Mouse (Mus musculus) hindbrain, embryonic 13.5 days (tissue): ENCODE measurements around the gene Ric8b. TPM values are rescaled to one million over a fixed set of nuclear protein-coding genes. Genes with fewer than 3 reads are reported as not detected.

Source experiments
- ATAC-seq: fragments of 200-750 bp; cut with Nextera tagmentation; 2 replicates; pipeline ENCODE4 v1.8.0; 2017; ENCODE audit warnings: moderate TSS enrichment; ENCODE audit not compliant: low FRiP score
- H3K27ac ChIP-seq: fragments of 300-500 bp; sonication (generic); 2 replicates; pipeline ENCODE4 v1.5.1; 2015; ENCODE audit warnings: inconsistent platforms, mild to moderate bottlenecking, moderate library complexity
- H3K27me3 ChIP-seq: fragments of 300-500 bp; sonication (generic); 2 replicates; pipeline ENCODE4 v1.6.1; 2015; ENCODE audit warnings: mild to moderate bottlenecking, inconsistent platforms
- H3K36me3 ChIP-seq: fragments of 300-500 bp; sonication (generic); 2 replicates; pipeline ENCODE4 v1.6.1; 2015; ENCODE audit warnings: mild to moderate bottlenecking, inconsistent platforms
- H3K4me1 ChIP-seq: fragments of 300-500 bp; sonication (generic); replicated peaks from 2 replicates; pipeline ENCODE4 v1.6.1; 2015; ENCODE audit warnings: inconsistent platforms
- H3K4me2 ChIP-seq: fragments of 300-500 bp; sonication (generic); 2 replicates; pipeline ENCODE4 v1.6.1; 2015; ENCODE audit warnings: inconsistent platforms, mild to moderate bottlenecking, moderate library complexity
- H3K4me3 ChIP-seq: fragments of 300-500 bp; sonication (generic); 2 replicates; pipeline ENCODE4 v1.5.1; 2015; ENCODE audit warnings: mild to moderate bottlenecking, inconsistent platforms
- H3K9ac ChIP-seq: fragments of 300-500 bp; sonication (generic); 2 replicates; pipeline ENCODE4 v1.6.1; 2015; ENCODE audit warnings: mild to moderate bottlenecking, inconsistent platforms
- H3K9me3 ChIP-seq: fragments of 300-500 bp; sonication (generic); 2 replicates; pipeline ENCODE4 v1.6.1; 2016; ENCODE audit warnings: inconsistent platforms
- WGBS: fragments of 180-500 bp; shearing (Covaris S2); methylation state at CpG from one replicate; pipeline ENCODE4 v1.1.7; 2015; 5-methylcytosine and 5-hydroxymethylcytosine counted together
- polyA plus RNA-seq: library from polyadenylated mRNA; unstranded; fragments of >200 nt; fragmentation: Nextera tagmentation; extraction: Ambion mirVana; gene quantifications from 2 replicates; pipeline ENCODE4 v1.2.1, GENCODE M21; 2015

Ric8b gene
- polyA plus RNA-seq, 1 experiment from 2014 or later = 49.6 TPM

GRCm38 (mm10) chr10:84945692-84946091 is 28.3 kb downstream of the Ric8b start:
- Histone ChIP-seq H3K27ac (no peak overlapping the region), H3K36me3 (peaks cover 29% of the 10 kb centered on the region), H3K4me3 (no peak overlapping the region), H3K9me3 (no peaks in the 10 kb centered on the region), H3K9ac (no peak overlapping the region), H3K27me3 (no peaks in the 10 kb centered on the region), H3K4me2 (no peak overlapping the region), H3K4me1 (0 out of 2 replicates have a peak, but pooled peaks cover 12% of the 10 kb centered on the region)
- 94% methylated on average over 3 of the region's 3 CpGs for WGBS
- no peak for ATAC-seq

DNA sequence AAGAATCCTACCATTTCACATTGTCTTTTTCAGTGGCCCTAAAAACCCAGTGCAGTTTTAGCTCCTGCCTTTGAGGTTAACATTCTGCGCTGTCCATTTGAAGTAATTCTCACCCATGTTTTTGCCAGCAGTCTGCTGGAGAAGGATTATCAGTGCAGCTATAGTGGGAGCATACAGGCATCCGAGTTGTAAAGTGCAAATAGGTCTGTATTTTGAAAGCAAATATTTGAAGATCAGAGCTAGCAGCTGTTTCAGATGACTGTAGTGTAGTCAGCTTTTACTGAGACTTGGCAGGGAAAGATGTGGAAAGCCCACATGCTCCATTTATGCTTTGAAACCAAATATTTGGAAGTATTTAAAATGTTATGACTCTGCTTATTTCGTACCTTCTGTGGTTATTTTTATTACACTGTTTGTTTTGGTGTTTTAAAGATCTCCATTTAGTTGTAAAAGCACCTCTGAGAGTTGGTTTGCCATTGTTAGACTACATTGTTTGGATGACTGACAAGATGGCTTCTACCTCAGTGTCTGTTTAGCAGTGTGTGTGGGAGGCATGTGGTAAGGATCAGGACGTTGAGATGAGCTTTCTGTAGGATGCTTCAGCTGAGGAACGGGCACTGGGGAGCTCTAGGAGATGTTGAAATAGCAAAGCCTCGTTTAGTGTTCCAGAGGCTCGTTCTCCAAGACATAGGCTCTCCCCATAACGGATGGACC is 31.7 kb downstream of the Ric8b start:
- H3K4me1 ChIP-seq = 0 out of 2 replicates have a peak, but pooled peaks cover 12% of the 10 kb centered on the region
- no peak overlapping the region for H3K9ac ChIP-seq
- no peak overlapping the region for H3K4me2 ChIP-seq
- no peaks in the 10 kb centered on the region for H3K9me3 ChIP-seq
- no peak for ATAC-seq
- H3K36me3 ChIP-seq = peaks cover 41% of the 10 kb centered on the region
- no peak overlapping the region for H3K4me3 ChIP-seq
- H3K27me3 ChIP-seq = no peaks in the 10 kb centered on the region
- WGBS = 77% methylated on average over 8 of the region's 8 CpGs
- no peak overlapping the region for H3K27ac ChIP-seq

DNA sequence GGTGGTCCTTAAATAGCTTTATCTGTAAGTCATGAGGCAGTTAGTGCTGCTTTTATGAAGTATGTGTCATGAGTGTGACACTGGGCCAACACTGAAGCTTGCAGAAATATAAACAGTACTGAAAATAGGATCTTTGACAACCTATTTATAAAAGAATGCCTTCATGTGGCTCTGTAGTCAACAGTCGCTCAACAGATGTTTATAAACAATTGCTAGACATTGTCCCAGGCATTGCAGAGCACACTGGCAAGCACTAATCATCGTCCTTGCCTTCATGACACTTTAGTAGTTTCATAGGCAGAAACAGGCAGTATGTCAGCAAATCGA is 32.2 kb downstream of the Ric8b start:
- no peak overlapping the region for H3K4me2 ChIP-seq
- ATAC-seq = no peak
- whole genome bisulfite sequencing = 84% methylated on average over 3 of the region's 3 CpGs

DNA sequence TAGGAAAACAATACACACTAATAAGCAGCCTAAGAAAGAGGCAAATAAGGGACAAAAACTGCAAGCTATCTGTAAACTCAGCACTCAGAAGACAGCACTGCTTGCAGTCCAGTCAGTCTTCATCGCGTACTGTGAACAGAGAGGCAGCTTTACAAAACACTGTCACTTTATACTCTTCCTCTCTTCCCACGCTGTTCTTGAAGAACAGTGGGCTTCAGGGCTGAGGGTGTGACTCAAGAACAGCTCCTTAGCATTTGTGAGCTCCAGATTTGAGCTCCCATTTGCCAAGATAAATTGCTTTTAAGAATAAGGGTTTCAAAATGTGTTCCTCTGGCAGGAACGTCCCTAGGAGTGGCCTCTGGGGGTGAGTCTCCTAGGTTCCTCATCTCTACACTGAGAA is 33.0 kb downstream of the Ric8b start:
- Histone ChIP-seq H3K4me2 (no peak overlapping the region), H3K27ac (no peak overlapping the region), H3K9me3 (no peaks in the 10 kb centered on the region), H3K4me3 (no peak overlapping the region), H3K27me3 (no peaks in the 10 kb centered on the region), H3K4me1 (0 out of 2 replicates have a peak, but pooled peaks cover 12% of the 10 kb centered on the region), H3K9ac (no peak overlapping the region), H3K36me3 (peaks cover 41% of the 10 kb centered on the region)
- no peak for ATAC-seq
- 72% methylated on average over 4 of the region's 4 CpGs for WGBS

More for the DNA sequence above, 32.2 kb downstream of the Ric8b start:
- no peaks in the 10 kb centered on the region for H3K9me3 ChIP-seq
- H3K9ac ChIP-seq = no peak overlapping the region
- no peak overlapping the region for H3K4me3 ChIP-seq
- no peaks in the 10 kb centered on the region for H3K27me3 ChIP-seq
- H3K36me3 ChIP-seq = peaks cover 41% of the 10 kb centered on the region
- no peak overlapping the region for H3K27ac ChIP-seq
- H3K4me1 ChIP-seq = 0 out of 2 replicates have a peak, but pooled peaks cover 12% of the 10 kb centered on the region

DNA sequence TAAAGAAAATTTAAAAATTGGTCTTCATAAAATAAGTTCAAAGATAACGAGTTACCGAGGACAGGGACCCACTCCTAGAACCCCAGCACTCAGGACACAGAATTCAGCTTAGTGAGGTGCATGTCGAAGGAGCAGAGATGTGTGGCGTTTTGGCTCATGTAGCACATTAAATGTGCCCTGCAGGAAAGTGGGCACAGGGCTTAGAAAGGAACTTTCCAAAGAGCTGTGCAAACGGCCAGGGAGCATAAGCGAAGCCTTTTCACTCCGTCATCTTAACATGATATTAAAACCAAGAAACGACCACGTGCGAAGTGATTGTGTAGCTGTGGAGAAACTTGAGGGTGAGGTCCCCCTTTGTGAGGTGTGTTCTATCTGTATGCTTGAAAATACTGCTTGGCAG is 36.8 kb downstream of the Ric8b start:
- no peaks in the 10 kb centered on the region for H3K9me3 ChIP-seq
- 95% methylated on average over 10 of the region's 10 CpGs for WGBS
- H3K36me3 ChIP-seq = peaks cover 26% of the 10 kb centered on the region
- peaks cover 15% of the 10 kb centered on the region; the same call in 1 of the 2 replicates for H3K4me1 ChIP-seq
- H3K27me3 ChIP-seq = no peaks in the 10 kb centered on the region
- no peak overlapping the region for H3K4me3 ChIP-seq
- no peak overlapping the region for H3K4me2 ChIP-seq
- H3K9ac ChIP-seq = no peak overlapping the region
- H3K27ac ChIP-seq = no peak overlapping the region
- no peak for ATAC-seq

- H3K9me3 ChIP-seq = no peaks in the 10 kb centered on the region
- H3K36me3 ChIP-seq = peaks cover 20% of the 10 kb centered on the region
- no peaks in the 10 kb centered on the region for H3K27me3 ChIP-seq
- H3K4me2 ChIP-seq = no peak overlapping the region
- 83% methylated on average over 4 of the region's 4 CpGs for WGBS
- H3K9ac ChIP-seq = no peak overlapping the region
- no peak overlapping the region for H3K4me3 ChIP-seq
- H3K4me1 ChIP-seq = peaks cover 5% of the 10 kb centered on the region; the same call in 1 of the 2 replicates
- ATAC-seq = no peak
- H3K27ac ChIP-seq = no peak overlapping the region
Observed at GRCm38 (mm10) chr10:84956173-84956572, 38.8 kb downstream of the Ric8b start.

DNA sequence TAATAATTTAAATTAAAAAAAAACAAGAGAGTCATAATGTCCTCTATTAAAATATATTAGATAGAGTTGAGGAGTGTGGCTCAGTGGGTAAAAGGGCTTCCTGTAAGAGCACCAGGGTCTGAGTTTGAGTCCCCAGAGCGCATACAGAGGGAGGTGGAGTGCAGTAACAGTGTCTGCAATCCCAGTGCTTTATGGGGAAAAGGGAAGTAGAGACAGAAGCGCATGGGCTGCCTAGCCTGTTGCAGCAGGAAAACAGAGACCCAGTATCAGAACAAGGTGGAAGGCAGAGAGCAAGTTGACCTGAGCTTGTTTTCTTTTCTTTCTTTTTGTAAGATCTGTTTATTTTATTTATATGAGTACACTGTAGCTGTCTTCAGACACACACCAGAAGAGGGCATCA is 41.2 kb downstream of the Ric8b start:
- Histone ChIP-seq H3K36me3 (peaks cover 15% of the 10 kb centered on the region), H3K4me1 (peaks cover 12% of the 10 kb centered on the region), H3K4me3 (no peak overlapping the region), H3K27ac (no peak overlapping the region), H3K4me2 (no peak overlapping the region), H3K27me3 (no peaks in the 10 kb centered on the region), H3K9me3 (no peaks in the 10 kb centered on the region), H3K9ac (no peak overlapping the region)
- WGBS = 94% methylated on average over 2 of the region's 2 CpGs
- ATAC-seq = no peak

DNA sequence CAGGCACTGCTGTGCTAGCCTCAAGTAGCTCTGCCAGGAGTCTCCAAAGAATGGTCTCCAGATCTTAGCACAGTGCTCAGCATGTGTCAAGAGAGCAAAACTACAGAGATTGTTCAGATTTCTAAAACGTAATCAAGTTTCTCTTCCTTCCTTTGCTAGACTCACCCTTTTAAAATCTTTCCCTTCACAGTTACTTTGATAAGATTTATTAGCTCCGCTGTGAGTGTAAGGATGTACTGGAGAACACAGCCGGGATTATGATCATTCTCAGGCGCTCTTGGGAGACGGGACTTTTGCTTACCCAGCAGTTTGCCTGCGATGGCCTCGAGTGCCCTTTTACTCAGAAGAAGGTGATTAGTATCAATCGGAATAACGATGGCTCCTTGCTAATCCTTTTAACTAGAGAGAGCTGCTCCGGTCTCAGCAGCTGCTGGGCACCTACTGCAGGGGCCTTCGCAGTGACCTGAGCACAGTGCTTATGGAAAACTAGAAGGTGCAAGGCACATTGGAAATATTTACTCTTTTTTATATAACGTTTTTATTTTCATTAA is 43.0 kb downstream of the Ric8b start:
- no peak for ATAC-seq
- Histone ChIP-seq H3K27me3 (no peaks in the 10 kb centered on the region), H3K4me3 (no peak overlapping the region), H3K4me2 (no peak overlapping the region), H3K9me3 (no peaks in the 10 kb centered on the region), H3K4me1 (peaks cover 17% of the 10 kb centered on the region), H3K27ac (no peak overlapping the region), H3K9ac (no peak overlapping the region), H3K36me3 (peaks cover 15% of the 10 kb centered on the region)
- WGBS = 60% methylated on average over 12 of the region's 12 CpGs

GRCm38 (mm10) chr10:84963126-84963525 is 45.7 kb downstream of the Ric8b start:
- Histone ChIP-seq H3K27ac (peak overlapping the region; percentile 3), H3K4me1 (peaks cover 38% of the 10 kb centered on the region), H3K27me3 (no peaks in the 10 kb centered on the region), H3K4me3 (no peak overlapping the region), H3K36me3 (peaks cover 15% of the 10 kb centered on the region), H3K4me2 (no peak overlapping the region), H3K9ac (no peak overlapping the region), H3K9me3 (no peaks in the 10 kb centered on the region)
- 76% methylated on average over 5 of the region's 5 CpGs for WGBS
- ATAC-seq = no peak

DNA sequence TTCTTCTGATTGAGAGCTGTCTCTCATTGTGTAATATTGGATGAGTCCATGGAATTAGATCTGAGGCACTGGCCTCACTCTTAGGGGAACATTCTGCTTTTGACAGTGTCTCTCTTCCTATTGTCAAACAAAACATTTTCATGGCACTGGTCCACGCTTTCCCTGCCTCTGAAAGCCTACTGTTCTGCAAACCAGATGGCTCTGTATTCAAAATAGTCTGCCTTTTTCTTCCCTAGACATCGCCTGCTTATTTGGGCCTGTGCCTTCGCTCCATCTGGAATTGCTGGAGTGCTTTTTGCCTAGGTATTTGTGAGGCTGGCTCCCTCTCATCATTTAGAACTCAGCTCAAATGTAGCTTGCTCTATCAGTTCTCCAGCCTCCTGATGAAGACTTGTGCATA is 46.3 kb downstream of the Ric8b start:
- no peaks in the 10 kb centered on the region for H3K27me3 ChIP-seq
- H3K27ac ChIP-seq = peak overlapping the region; percentile 3
- peaks cover 42% of the 10 kb centered on the region for H3K4me1 ChIP-seq
- H3K4me3 ChIP-seq = no peak overlapping the region
- ATAC-seq = 0 out of 2 replicates have a peak, but pooled peaks have one; percentile 17
- 52% methylated on average over 3 of the region's 3 CpGs for WGBS
- H3K9me3 ChIP-seq = no peaks in the 10 kb centered on the region
- H3K36me3 ChIP-seq = peaks cover 15% of the 10 kb centered on the region
- H3K4me2 ChIP-seq = no peak overlapping the region
- H3K9ac ChIP-seq = no peak overlapping the region

DNA sequence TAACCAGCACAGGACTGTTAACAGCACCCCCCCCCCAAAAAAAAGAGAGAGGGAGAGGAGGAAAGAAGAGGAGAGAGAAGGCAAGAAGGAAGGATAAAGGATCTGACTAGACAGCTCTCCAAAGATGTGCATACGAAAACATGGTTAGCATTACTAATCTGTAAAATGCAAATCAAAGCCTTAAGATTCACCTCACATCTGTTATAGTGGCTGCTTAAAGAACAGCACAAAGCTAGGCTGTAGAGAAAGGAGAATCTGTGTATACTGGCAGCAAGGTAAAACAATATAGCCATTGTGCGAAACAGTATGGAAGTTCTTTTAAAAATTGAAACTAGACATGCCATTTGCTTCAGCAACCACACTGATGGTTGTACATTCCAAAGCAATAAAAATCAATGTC is 49.1 kb downstream of the Ric8b start:
- Histone ChIP-seq H3K27ac (peak overlapping the region; percentile 67; the same call in 1 of the 2 replicates), H3K9me3 (no peaks in the 10 kb centered on the region), H3K9ac (no peak overlapping the region), H3K4me1 (peaks cover 48% of the 10 kb centered on the region), H3K4me3 (no peak overlapping the region), H3K4me2 (no peak overlapping the region), H3K36me3 (peaks cover 19% of the 10 kb centered on the region), H3K27me3 (no peaks in the 10 kb centered on the region)
- WGBS = 45% methylated on average over 2 of the region's 2 CpGs
- no peak for ATAC-seq

DNA sequence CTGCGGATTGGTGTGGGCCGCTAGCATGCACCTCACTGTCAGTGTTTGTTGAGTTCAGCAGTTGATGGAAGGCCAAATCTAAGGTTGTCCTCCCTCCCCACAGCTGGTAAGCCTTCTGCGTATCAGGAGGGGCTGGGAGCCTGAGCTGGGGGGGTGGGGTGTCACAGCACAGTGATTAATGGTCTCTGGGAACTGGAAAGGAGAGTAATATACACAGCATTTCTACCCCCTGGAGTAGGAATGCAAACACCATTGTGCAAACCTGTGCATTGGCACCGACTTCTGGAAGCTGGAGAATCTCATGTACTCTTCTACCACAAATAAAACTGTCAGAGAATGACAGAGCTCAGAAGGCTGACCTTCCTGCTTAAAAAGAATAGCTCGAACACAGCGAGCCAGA is 50.2 kb downstream of the Ric8b start:
- Histone ChIP-seq H3K4me2 (no peak overlapping the region), H3K4me1 (peaks cover 48% of the 10 kb centered on the region), H3K9ac (no peak overlapping the region; the same call in 1 of the 2 replicates), H3K36me3 (peaks cover 23% of the 10 kb centered on the region), H3K27me3 (no peaks in the 10 kb centered on the region), H3K9me3 (no peaks in the 10 kb centered on the region), H3K27ac (peak overlapping the region; percentile 70), H3K4me3 (no peak overlapping the region)
- 25% methylated on average over 6 of the region's 6 CpGs for WGBS
- ATAC-seq = peak; percentile 53; the same call in 1 of the 2 replicates
